Mouse (Mus musculus) cerebellum, adult 9-10 months (tissue): ENCODE results near the gene Trib3.
A peak's percentile ranks its signal among the peaks of the same experiment; 100 is the strongest.
"Not testable (repeated sequence)": the region's sequence is repeated elsewhere in the genome, so short reads cannot be mapped to it uniquely, and the experiment has no call there.

Source experiments
- DNase-seq: peaks from one replicate; pipeline ENCODE4 v3.0.0; 2022

Trib3 gene

DNA sequence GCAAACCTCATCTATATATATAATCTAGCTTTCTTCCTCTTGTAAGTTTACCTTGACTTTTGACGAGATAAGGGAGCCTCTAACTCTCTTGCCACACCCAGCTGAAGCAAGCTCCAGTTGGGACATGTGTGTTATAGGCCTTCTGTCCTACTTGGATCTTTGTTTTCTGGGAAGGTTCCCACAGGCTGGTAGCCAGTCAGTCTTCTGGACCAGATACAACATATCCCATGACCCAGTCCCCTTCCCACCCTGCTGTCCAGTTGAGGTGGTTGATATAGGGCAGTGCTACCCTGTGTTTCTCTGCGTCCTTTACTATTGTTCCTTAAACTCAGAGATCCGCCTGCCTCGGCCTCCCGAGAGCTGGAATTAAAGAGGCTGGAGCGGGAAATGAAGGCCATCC lies 38.4 kb downstream of the Trib3 start:
- DNase-seq: no peak

GRCm38 (mm10) chr2:152303781-152304180 lies 40.1 kb downstream of the Trib3 start:
- no peak for DNase-seq

DNA sequence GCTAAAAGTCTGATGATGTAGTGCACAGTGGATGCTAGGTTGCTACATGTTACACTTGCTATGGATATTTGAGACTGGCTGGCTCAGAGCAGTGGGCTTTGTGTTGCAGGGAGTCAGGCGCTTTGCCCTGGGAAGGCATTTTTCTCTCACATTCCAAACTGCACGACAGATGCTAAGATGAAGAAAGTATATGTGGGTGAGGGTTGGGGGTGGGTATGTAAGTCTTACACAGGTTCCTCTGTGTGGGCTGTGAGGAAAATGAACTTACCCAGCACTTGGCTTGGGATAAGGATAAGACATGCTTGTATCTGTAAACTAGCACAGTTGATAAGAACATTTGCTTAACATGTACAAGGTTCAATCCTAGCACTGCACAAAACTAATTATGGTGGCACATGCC lies 41.0 kb downstream of the Trib3 start:
- no peak for DNase-seq

DNA sequence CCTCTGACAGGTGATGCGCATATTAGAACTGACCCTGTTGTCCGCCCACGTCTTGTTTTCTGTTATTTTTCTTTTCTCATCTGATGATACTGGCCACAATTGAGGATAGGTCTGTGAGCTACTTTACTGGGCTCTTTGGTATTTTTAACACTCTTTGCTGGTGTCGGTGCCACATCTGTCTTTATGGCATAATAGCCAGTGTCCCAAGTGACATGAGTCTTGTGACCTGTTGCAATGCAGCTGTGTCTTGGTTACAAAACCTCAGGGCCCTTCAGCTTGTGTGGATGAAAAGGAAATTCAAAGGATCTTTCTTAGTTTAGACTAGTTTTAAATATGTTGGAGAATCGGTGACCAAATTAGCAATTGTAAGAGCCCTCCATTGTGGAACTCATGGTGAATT lies 49.3 kb downstream of the Trib3 start:
- no peak for DNase-seq

GRCm38 (mm10) chr2:152293727-152294475 lies 49.9 kb downstream of the Trib3 start, which contains the start of gene Tbc1d20:
Gene Tbc1d20 (plus strand): TSS chr2:152293828.
- peak; percentile 91 for DNase-seq

GRCm38 (mm10) chr2:152293179-152293726 lies 50.6 kb downstream of the Trib3 start:
- DNase-seq: no peak

DNA sequence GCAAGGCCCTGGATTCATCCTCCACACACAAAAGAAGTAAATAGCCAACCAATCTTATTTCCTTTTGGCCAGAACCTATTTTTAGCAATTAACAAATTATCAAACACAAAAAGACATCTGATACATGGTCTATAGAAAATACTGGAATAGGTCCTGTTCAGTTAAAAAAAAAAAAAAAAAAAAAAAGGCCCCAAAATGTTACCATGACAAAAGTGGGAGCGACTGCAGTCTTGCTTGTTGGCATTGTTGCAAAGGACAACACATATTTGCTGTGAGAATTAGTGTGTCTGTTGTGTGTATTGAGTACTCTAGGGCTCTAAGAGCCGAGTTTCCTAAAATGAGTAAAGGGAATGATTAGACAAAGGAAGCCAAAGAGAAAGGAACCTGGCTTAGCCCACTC lies 51.4 kb downstream of the Trib3 start:
- no peak for DNase-seq

DNA sequence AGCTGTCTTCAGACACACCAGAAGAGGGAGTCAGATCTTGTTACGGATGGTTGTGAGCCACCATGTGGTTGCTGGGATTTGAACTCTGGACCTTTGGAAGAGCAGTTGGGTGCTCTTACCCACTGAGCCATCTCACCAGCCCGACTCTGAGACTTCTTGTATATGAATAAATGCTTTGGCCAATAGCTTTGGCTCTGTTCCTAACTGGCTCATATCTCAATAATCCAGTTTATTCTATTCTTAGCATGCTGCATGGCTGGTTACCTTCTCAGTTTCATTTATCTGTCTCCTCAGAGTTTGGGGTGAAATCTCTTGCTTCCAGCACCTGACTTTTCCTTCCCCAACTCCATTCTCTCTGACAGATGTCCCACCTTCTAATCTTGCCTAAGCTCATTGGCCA lies 54.2 kb downstream of the Trib3 start:
- DNase-seq: not testable (repeated sequence)

- DNase-seq: no peak
Observed at GRCm38 (mm10) chr2:152288046-152288445, 55.8 kb downstream of the Trib3 start.

DNA sequence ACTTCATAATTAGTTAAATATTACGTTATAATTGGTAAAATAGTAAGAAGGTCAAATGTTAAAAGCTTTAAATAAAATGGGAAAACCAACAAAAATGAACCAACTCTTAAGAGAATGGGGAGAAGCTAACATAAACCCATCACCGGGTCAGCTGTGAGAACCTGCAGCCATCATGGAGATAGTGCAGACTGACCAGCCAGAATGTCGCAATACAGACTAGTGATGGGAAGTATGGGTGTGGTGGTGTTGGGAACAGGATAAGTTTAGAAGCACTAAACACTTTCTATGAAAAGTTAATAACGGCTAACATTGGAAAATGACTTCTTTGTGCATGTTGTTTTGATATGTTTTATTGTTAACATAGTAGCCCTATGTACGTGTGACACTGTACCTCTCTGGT lies 56.3 kb downstream of the Trib3 start:
- no peak for DNase-seq
